Mouse (Mus musculus) heart, postnatal 0 days (tissue): ENCODE data around the gene Arhgap29. TPM values are rescaled to one million over a fixed set of nuclear protein-coding genes. Genes with fewer than 3 reads are reported as not detected.

Experiments
- ATAC-seq: fragments of 200-750 bp; cut with Nextera tagmentation; 2 replicates; pipeline ENCODE4 v1.8.0; 2017; ENCODE audit warnings: low read depth, moderate number of reproducible peaks, moderate library complexity; ENCODE audit not compliant: insufficient read depth
- DNase-seq: peaks from one replicate; pipeline ENCODE4 v3.0.0-alpha.2; 2016; ENCODE audit warnings: low spot score
- H3K27ac ChIP-seq: fragments of 300-500 bp; sonication (generic); 2 replicates; pipeline ENCODE4 v1.5.1; 2014; ENCODE audit warnings: low read depth, mild to moderate bottlenecking
- H3K27me3 ChIP-seq: fragments of 300-500 bp; sonication (generic); 2 replicates; pipeline ENCODE4 v1.6.1; 2014; ENCODE audit warnings: low read length, mixed read lengths; ENCODE audit not compliant: control insufficient read depth, insufficient read depth
- H3K36me3 ChIP-seq: fragments of 300-500 bp; sonication (generic); replicated peaks from 2 replicates; pipeline ENCODE4 v1.6.1; 2014; ENCODE audit warnings: low read length, mixed read lengths; ENCODE audit not compliant: control insufficient read depth, insufficient read depth
- H3K4me1 ChIP-seq: fragments of 300-500 bp; sonication (generic); 2 replicates; pipeline ENCODE4 v1.6.1; 2014; ENCODE audit warnings: antibody characterized with exemption; ENCODE audit not compliant: control insufficient read depth, insufficient read depth
- H3K4me2 ChIP-seq: fragments of 300-500 bp; sonication (generic); 2 replicates; pipeline ENCODE4 v1.6.1; 2014; ENCODE audit warnings: low read depth, mild to moderate bottlenecking, low read length, moderate library complexity
- H3K4me3 ChIP-seq: fragments of 300-500 bp; sonication (generic); 2 replicates; pipeline ENCODE4 v1.5.1; 2014; ENCODE audit warnings: low read depth, low read length
- H3K9ac ChIP-seq: fragments of 300-500 bp; sonication (generic); replicated peaks from 2 replicates; pipeline ENCODE4 v1.6.1; 2014; ENCODE audit warnings: low read depth, low read length, mixed read lengths
- H3K9me3 ChIP-seq: fragments of 300-500 bp; sonication (generic); replicated peaks from 2 replicates; pipeline ENCODE4 v1.6.1; 2016; ENCODE audit warnings: low read length; ENCODE audit not compliant: control insufficient read depth
- CTCF ChIP-seq: IDR thresholded peaks from 2 replicates; pipeline ENCODE4 v1.5.1; 2016; ENCODE audit warnings: antibody characterized with exemption, control low read depth, low read depth
- EP300 ChIP-seq: IDR thresholded peaks from 2 replicates; pipeline ENCODE4 v1.6.1; 2016; ENCODE audit warnings: antibody characterized with exemption, low read depth
- WGBS: fragments of 180-500 bp; shearing (Covaris S2); extraction: QIAGEN DNeasy Blood & Tissue Kit; methylation state at CpG from one replicate; pipeline ENCODE4 v1.1.7; 2014; 5-methylcytosine and 5-hydroxymethylcytosine counted together
- polyA plus RNA-seq: library from polyadenylated mRNA; unstranded; fragments of >200 nt; fragmentation: Nextera tagmentation; extraction: Ambion mirVana; gene quantifications from 2 replicates; pipeline ENCODE4 v1.2.1, GENCODE M21; 2015
- total RNA-seq: library from RNA; depleted of rRNA; stranded (reverse); fragments of >200 nt; gene quantifications from 2 replicates; pipeline ENCODE4 v1.2.3, GENCODE M21; 2014; ENCODE audit warnings: low replicate concordance

Gene Arhgap29
- total and polyA plus RNA-seq, 2 experiments from 2014 or later: 29.5 to 80.9 TPM

DNA sequence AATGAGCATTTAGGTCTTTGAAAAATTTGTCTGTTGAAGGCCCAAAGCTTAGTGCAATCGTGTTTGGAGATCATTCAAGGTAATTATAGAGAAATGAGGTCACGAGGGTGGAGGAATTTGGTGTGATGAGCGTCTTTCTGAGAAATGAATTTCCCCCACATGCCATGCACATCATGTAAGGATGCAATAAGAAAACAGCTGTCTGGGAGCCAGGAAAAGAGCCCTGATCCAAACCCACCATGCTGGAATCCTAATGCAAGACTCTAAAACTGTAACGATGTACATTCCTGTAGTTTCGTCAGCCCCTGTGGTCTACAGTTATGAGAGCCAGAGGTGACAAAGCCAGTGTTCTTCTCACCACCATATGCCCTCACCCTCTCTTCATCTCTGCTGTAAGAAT is 32.4 kb upstream of the Arhgap29 start:
- Histone ChIP-seq H3K9me3 (no peaks in the 10 kb centered on the region), H3K27me3 (no peaks in the 10 kb centered on the region), H3K27ac (no peak overlapping the region), H3K4me3 (no peak overlapping the region), H3K4me2 (no peak overlapping the region), H3K9ac (no peak overlapping the region), H3K36me3 (no peaks in the 10 kb centered on the region), H3K4me1 (no peaks in the 10 kb centered on the region)
- DNase-seq: no peak
- WGBS: 73% methylated on average over 5 of the region's 5 CpGs
- TF ChIP-seq EP300 (no peak), CTCF (no peak)
- no peak for ATAC-seq

DNA sequence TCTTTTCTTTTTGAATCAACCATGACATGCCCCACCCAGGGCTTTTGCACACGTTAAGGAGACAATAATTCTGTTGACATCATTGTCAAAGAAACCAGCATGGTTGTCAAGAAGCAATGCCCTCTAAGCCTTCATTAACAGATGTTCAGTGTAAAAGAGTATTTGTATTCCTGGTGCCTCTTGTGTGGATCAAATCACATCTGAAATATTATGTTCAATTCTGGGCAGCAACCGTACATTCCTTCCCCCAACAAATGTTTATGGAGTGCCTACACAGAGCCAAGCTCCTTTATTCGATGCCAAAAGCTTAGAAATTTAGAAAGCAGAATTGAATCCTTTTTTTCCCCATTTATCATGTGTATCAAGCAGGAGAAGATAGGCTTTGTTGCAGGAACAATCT is 31.6 kb upstream of the Arhgap29 start:
- 71% methylated on average over 3 of the region's 3 CpGs for WGBS

DNA sequence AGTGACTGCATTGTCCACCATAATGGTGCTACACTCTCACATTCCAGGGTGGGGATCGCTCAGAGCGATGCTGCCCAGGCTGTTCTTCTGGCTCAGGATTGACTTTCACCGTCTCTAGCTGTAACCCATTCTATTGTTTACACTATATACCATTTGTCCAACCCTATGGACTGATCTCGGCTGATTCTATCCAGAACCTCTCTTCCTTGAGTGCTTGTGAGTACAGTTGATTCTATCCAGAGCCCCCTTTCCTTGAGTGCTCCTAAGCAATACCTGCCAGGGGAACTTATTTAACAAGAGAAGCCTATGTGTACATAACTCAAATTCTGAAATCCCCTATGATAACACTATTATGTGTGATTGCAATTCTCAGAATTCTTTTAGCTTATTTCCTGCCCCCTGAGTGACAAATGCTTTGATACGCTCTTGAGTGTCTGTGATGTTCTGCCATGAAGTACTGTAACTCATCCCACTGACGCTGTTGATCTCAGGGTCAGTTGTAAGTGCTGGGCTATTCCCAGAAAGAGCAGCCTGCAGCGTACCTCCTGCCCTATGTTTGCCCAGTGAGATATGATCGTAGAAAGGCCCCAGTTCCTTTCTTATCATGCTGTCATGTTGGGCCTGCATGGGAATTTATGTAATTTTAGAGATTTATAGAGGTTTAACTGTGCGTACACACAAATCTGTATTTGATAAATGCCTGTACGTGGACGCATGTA is 27.4 kb upstream of the Arhgap29 start:
- H3K27ac ChIP-seq: no peak overlapping the region
- TF ChIP-seq EP300 (no peak), CTCF (no peak)
- H3K27me3 ChIP-seq: no peaks in the 10 kb centered on the region
- no peaks in the 10 kb centered on the region for H3K9me3 ChIP-seq
- H3K9ac ChIP-seq: no peak overlapping the region
- DNase-seq (no peak), ATAC-seq (no peak)
- no peaks in the 10 kb centered on the region for H3K36me3 ChIP-seq
- no peak overlapping the region for H3K4me3 ChIP-seq
- H3K4me2 ChIP-seq: no peak overlapping the region
- no peaks in the 10 kb centered on the region for H3K4me1 ChIP-seq
- WGBS: 59% methylated on average over 11 of the region's 11 CpGs

More for the DNA sequence above, 31.6 kb upstream of the Arhgap29 start:
- Histone ChIP-seq H3K36me3 (no peaks in the 10 kb centered on the region), H3K27ac (no peak overlapping the region), H3K4me3 (no peak overlapping the region), H3K27me3 (no peaks in the 10 kb centered on the region), H3K9ac (no peak overlapping the region), H3K4me1 (no peaks in the 10 kb centered on the region), H3K9me3 (no peaks in the 10 kb centered on the region), H3K4me2 (no peak overlapping the region)
- TF ChIP-seq CTCF (no peak), EP300 (no peak)
- ATAC-seq (no peak), DNase-seq (no peak)

DNA sequence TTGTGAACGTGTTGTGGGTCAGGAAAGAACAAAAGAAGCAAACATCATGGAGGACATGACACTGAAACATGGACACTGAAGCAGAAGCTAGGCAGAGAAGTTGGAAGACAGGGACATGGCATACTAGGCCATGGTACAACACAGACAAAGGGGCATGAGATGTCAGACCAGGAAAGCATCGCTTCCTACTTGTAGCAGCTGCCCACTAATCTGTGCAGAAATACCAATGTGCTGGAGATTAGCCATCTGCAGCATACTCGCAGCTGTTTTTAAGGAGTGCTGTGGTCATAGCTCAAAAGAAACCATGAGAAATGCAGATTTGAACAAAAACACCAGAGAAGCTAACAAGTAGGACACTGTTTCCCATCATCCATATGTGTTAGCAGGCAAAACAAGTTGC is 24.7 kb upstream of the Arhgap29 start:
- no peaks in the 10 kb centered on the region for H3K4me1 ChIP-seq
- WGBS: 72% methylated on average over 3 of the region's 3 CpGs
- H3K4me2 ChIP-seq: no peak overlapping the region
- H3K27ac ChIP-seq: no peak overlapping the region
- no peak overlapping the region for H3K9ac ChIP-seq
- H3K4me3 ChIP-seq: no peak overlapping the region
- H3K36me3 ChIP-seq: no peaks in the 10 kb centered on the region
- no peaks in the 10 kb centered on the region for H3K27me3 ChIP-seq
- DNase-seq (no peak), ATAC-seq (no peak)
- TF ChIP-seq EP300 (no peak), CTCF (no peak)
- no peaks in the 10 kb centered on the region for H3K9me3 ChIP-seq

DNA sequence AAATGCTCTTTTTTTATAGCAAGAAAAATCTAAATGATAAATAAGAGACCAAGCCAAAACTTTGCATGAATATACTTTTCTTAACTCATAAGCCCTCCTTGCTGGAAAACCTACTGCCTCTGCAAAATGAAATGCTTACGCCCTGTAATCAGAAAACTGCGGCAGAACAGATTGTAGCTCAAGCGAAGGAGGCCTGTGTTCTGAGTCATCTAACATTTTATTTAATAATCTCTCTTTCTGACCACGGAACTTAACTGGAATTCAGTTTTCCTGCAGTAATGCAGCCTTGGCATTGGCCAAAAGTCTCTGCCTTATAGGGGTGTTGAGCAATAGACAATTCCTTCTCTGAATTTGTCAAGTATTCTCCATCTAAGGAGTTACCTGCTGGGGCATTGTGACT is 19.5 kb upstream of the Arhgap29 start:
- H3K4me3 ChIP-seq: no peak overlapping the region
- no peak for TF ChIP-seq CTCF
- TF ChIP-seq EP300: no peak
- H3K9ac ChIP-seq: no peak overlapping the region
- H3K4me1 ChIP-seq: no peaks in the 10 kb centered on the region
- ATAC-seq (no peak), DNase-seq (no peak)
- no peaks in the 10 kb centered on the region for H3K27me3 ChIP-seq
- no peak overlapping the region for H3K4me2 ChIP-seq
- H3K9me3 ChIP-seq: no peaks in the 10 kb centered on the region
- no peaks in the 10 kb centered on the region for H3K36me3 ChIP-seq
- WGBS: 70% methylated on average over 4 of the region's 4 CpGs
- H3K27ac ChIP-seq: no peak overlapping the region

DNA sequence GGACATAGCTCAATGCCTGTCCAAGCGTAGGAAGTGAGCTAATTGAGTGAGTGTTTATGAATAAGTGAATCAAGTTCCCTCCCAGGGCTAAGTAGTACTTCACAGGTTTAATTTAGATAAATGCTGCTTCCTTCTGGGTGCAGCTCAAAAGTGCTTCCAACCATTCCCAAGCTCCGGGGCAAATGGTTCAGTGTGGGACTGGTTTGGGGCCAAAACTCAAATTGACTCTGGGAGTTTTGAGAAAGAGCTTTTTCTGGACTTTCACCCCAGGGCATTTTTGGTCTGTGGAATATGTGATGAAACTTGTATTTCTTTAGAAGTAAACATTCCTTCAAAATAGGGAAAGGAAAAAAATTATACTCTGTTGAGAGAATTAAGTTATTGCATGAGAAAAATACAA is 16.1 kb upstream of the Arhgap29 start:
- TF ChIP-seq EP300 (no peak), CTCF (no peak)
- ATAC-seq (no peak), DNase-seq (no peak)
- no peak overlapping the region for H3K27ac ChIP-seq
- peaks cover 12% of the 10 kb centered on the region for H3K4me1 ChIP-seq
- no peaks in the 10 kb centered on the region for H3K27me3 ChIP-seq
- no peaks in the 10 kb centered on the region for H3K36me3 ChIP-seq
- H3K9ac ChIP-seq: no peak overlapping the region
- H3K4me2 ChIP-seq: no peak overlapping the region
- no peak overlapping the region for H3K4me3 ChIP-seq
- no peaks in the 10 kb centered on the region for H3K9me3 ChIP-seq
- 62% methylated on average over 2 of the region's 2 CpGs for WGBS
